Mouse (Mus musculus) CD4-positive naive resting alpha-beta T cell, adult 57 days (primary cell): ENCODE results near the gene Grk4. TPM values are rescaled to one million over a fixed set of nuclear protein-coding genes. Genes with fewer than 3 reads are reported as not detected.

Experiments used
- total RNA-seq: library from RNA; stranded (reverse); gene quantifications from one replicate; pipeline ENCODE4 v1.2.4, GENCODE M21; 2023

The Grk4 gene
- 8.0 TPM for total RNA-seq

GRCm38 (mm10) chr5:34659686-34660590, at the start of gene Grk4, which contains the start of gene Nop14:
Gene Grk4, plus strand, starts transcription at chr5:34660379.
Gene Nop14, minus strand, starts transcription at chr5:34660148.

GRCm38 (mm10) chr5:34636481-34637287, 23.5 kb upstream of the Grk4 start, which contains the start of gene Mfsd10:
Gene Mfsd10, minus strand, starts transcription at chr5:34637212.

GRCm38 (mm10) chr5:34761509-34761908, 101.3 kb downstream of the Grk4 start, which contains the start of gene Htt:
Gene Htt, plus strand, starts transcription at chr5:34761740.

Other genes with a start within 250 kb of the Grk4 start
- 18.4 TPM for gene Tnip2, start 146.4 kb upstream of the Grk4 start, total RNA-seq
- 11.1 TPM for gene Sh3bp2, start 134.5 kb upstream of the Grk4 start, total RNA-seq
- gene Add1, start 86.7 kb upstream of the Grk4 start, total RNA-seq: 326 TPM
- 34.6 TPM for gene Mfsd10, start 23.2 kb upstream of the Grk4 start, total RNA-seq
- gene Nop14, start 231 bp upstream of the Grk4 start, total RNA-seq: 31.2 TPM
- gene Htt, start 101.4 kb downstream of the Grk4 start, total RNA-seq: 61.1 TPM
- 3.0 TPM for gene Msantd1, start 247.6 kb downstream of the Grk4 start, total RNA-seq